Mouse (Mus musculus): ENCODE data around the gene Ccdc62.

GRCm38 (mm10) chr5:124006891-124007491, 76.5 kb downstream of the Ccdc62 start:
- TF ChIP-seq CTCF (IDR thresholded peaks at IDR 0.05; ENCODE audit: control insufficient read depth, insufficient read depth, insufficient replicate concordance, low read depth, low read length) (no peak), POLR2A (IDR thresholded peaks at IDR 0.05; ENCODE audit: control insufficient read depth, low read depth, low read length) (no peak)
